Mouse (Mus musculus): ENCODE measurements around the gene Ptpn11.

DNA sequence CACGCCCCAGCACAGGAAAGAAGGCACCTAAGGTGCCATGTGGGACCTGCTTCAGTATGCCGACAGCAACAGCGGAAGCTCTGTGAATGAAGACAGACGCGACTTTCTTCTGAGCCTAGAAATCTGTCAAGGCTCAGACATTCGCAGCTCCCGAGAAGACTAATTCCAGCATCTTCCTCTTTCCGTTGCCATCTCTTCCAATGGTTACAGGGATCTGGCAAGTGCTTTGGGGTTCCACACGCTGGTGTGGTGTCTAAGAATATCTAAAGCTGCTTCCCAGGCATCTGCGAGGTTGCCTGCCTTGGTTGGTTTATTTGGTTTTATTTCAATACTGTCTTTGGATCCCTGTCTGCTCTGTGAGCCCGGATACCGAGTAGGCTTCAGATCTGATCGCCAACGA lies 65.6 kb downstream of the Ptpn11 start:
- TF ChIP-seq GATA1 (IDR thresholded peaks at IDR 0.05; ENCODE audit: borderline replicate concordance, low read length): no peak
- TF ChIP-seq FLI1 (IDR thresholded peaks at IDR 0.05; ENCODE audit: low read length): no peak
